Mouse (Mus musculus) activated CD4-positive, CD25-positive, alpha-beta regulatory T cell, adult 4 months (primary cell): ENCODE results near the gene 9530053A07Rik. TPM values are rescaled to one million over a fixed set of nuclear protein-coding genes. Genes with fewer than 3 reads are reported as not detected.

Experiments used
- polyA plus RNA-seq, 2 experiments: library from polyadenylated mRNA; unstranded; fragments of 100-300 nt; shearing (Covaris generic); gene quantifications; one replicate each; pipeline ENCODE4 v1.2.1; 2017

9530053A07Rik gene
- polyA plus RNA-seq, 2 experiments from 2014 or later, result not detected

Other genes starting within 250 kb of the 9530053A07Rik start
- gene Zfp974, start 200.0 kb upstream of the 9530053A07Rik start, polyA plus RNA-seq, result 1 to 10 TPM; 3.3 to 4.5 TPM
- 10 to 100 TPM; 35.1 to 37.1 TPM for gene Zfp780b, start 150.3 kb upstream of the 9530053A07Rik start, polyA plus RNA-seq
- 1 to 10 TPM; 6.2 to 6.5 TPM for gene Zfp850, start 115.4 kb upstream of the 9530053A07Rik start, polyA plus RNA-seq
- 100 to 1,000 TPM; 172 to 224 TPM for gene Psmc4, start 79.4 kb upstream of the 9530053A07Rik start, polyA plus RNA-seq
- gene Fcgbp, start 58.2 kb upstream of the 9530053A07Rik start, polyA plus RNA-seq, result under 1 TPM in 1 of 2 experiments, not detected in 1; 0.19 TPM
- gene Fbl, start 40.2 kb downstream of the 9530053A07Rik start, polyA plus RNA-seq, result 10 to 100 TPM; 57.9 to 70.7 TPM
- 1 to 10 TPM; 1.2 to 1.5 TPM for gene Dyrk1b, start 50.0 kb downstream of the 9530053A07Rik start, polyA plus RNA-seq
- gene Eid2, start 138.4 kb downstream of the 9530053A07Rik start, polyA plus RNA-seq, result under 1 TPM; 0.36 to 0.48 TPM
- gene Eid2b, start 148.3 kb downstream of the 9530053A07Rik start, polyA plus RNA-seq, result 1 to 10 TPM; 1.0 to 1.1 TPM
- not detected for gene Selenov, start 161.7 kb downstream of the 9530053A07Rik start, polyA plus RNA-seq
- gene Dll3, start 172.8 kb downstream of the 9530053A07Rik start, polyA plus RNA-seq, result under 1 TPM in 1 of 2 experiments, not detected in 1; 0.17 TPM
- gene Timm50, start 182.6 kb downstream of the 9530053A07Rik start, polyA plus RNA-seq, result 10 to 100 TPM; 31.2 to 41.1 TPM
- gene Supt5, start 209.3 kb downstream of the 9530053A07Rik start, polyA plus RNA-seq, result 100 to 1,000 TPM in 1 of 2 experiments, 10 to 100 TPM in 1; 68.7 to 110 TPM
- gene Rps16, start 221.2 kb downstream of the 9530053A07Rik start, polyA plus RNA-seq, result 1,000 to 10,000 TPM; 1,380 to 1,513 TPM
- 10 to 100 TPM; 61.5 to 70.3 TPM for gene Plekhg2, start 243.1 kb downstream of the 9530053A07Rik start, polyA plus RNA-seq